Comparison of ENCODE assay signal across 10 mouse cellular contexts in genomic region chr13:5592556-5593061, GRCm38 (mm10).
DNase-seq lines count a peak whose midpoint lies in the region; ATAC-seq and TF ChIP-seq lines count a peak whose summit lies in the region.
"Had no signal": no experiment of that assay in that cellular context is flagged by ENCODE, and none has a peak within 500 bp of the region (broad histone marks: within the 10 kb centered on the region; RNA-seq: fewer than 3 reads in every experiment).

No protein-coding gene starts in this region.

- peak; percentile 6 for DNase-seq in embryo, embryonic 10 days (ENCODE audit: low spot score)
- no peak for DNase-seq in embryo, embryonic 9.5 days (ENCODE audit: extremely low spot score)
- no peak for DNase-seq in G1E (ENCODE audit: low spot score)
- DNase-seq in forebrain, embryonic 10.5 days (ENCODE audit: extremely low spot score, low spot score), result no peak
- DNase-seq in hindbrain, embryonic 10.5 days (ENCODE audit: low spot score), result no peak
- no peak for DNase-seq in adrenal gland, postnatal 25 days
- DNase-seq: adrenal gland, postnatal 10 days had no signal

- H3K27ac ChIP-seq in heart, embryonic 14.5 days (replicated peaks in 1 of 2; ENCODE audit: control insufficient read depth in 1 of 2, insufficient read depth in 1 of 2, low read depth in 2 of 2, low read length in 2 of 2), result peak overlapping the region; percentile 67 to 75
- H3K27ac ChIP-seq in lung, embryonic 16.5 days (ENCODE audit: low read length), result no peak overlapping the region
- H3K27ac ChIP-seq in forebrain, embryonic 10.5 days, result no peak overlapping the region
- H3K27ac ChIP-seq in hindbrain, embryonic 10.5 days, result no peak overlapping the region
- H3K27ac ChIP-seq: limb, embryonic 12.5 days had no signal

- peak overlapping the region; percentile 36 for H3K4me2 ChIP-seq in heart, embryonic 14.5 days (ENCODE audit: low read length)
- H3K4me2 ChIP-seq in lung, embryonic 16.5 days (ENCODE audit: low read depth, low read length), result no peak overlapping the region
- H3K4me2 ChIP-seq: limb, embryonic 12.5 days had no signal

- 1% methylated on average over 3 of the region's 3 CpGs for WGBS in heart, embryonic 14.5 days
- WGBS in lung, embryonic 16.5 days, result 32% methylated on average over 3 of the region's 3 CpGs
- WGBS in forebrain, embryonic 10.5 days, result 69% methylated on average over 3 of the region's 3 CpGs
- 63% methylated on average over 3 of the region's 3 CpGs for WGBS in hindbrain, embryonic 10.5 days

- peak; percentile 92 for ATAC-seq in G1E (ENCODE audit: extremely low read depth, insufficient number of reproducible peaks, low FRiP score, poor library complexity, severe bottlenecking)
- peak; percentile 72 for ATAC-seq in heart, embryonic 14.5 days (ENCODE audit: insufficient number of reproducible peaks, insufficient read depth, low FRiP score, low read depth)
- peak; percentile 98 for ATAC-seq in lung, embryonic 16.5 days (ENCODE audit: low read depth)

- TF ChIP-seq CTCF in G1E (IDR thresholded peaks at IDR 0.05; ENCODE audit: low read depth, low read length), result no peak

- no peak overlapping the region for H3K4me3 ChIP-seq in G1E (ENCODE audit: low read depth, low read length)
- H3K4me3 ChIP-seq in heart, embryonic 14.5 days (ENCODE audit: control insufficient read depth in 1 of 2, insufficient read depth in 1 of 2, low read depth in 1 of 2, low read length in 2 of 2), result no peak overlapping the region
- no peak overlapping the region for H3K4me3 ChIP-seq in lung, embryonic 16.5 days (ENCODE audit: low read length)
- no peak overlapping the region for H3K4me3 ChIP-seq in forebrain, embryonic 10.5 days
- H3K4me3 ChIP-seq in hindbrain, embryonic 10.5 days, result no peak overlapping the region
- H3K4me3 ChIP-seq: limb, embryonic 12.5 days had no signal

- H3K9ac ChIP-seq in heart, embryonic 14.5 days (ENCODE audit: low read length), result no peak overlapping the region
- H3K9ac ChIP-seq in lung, embryonic 16.5 days (ENCODE audit: low read length), result no peak overlapping the region
- H3K9ac ChIP-seq: limb, embryonic 12.5 days had no signal

- no peaks in the 10 kb centered on the region for H3K27me3 ChIP-seq in G1E (ENCODE audit: insufficient read depth, low read length)
- no peaks in the 10 kb centered on the region for H3K27me3 ChIP-seq in heart, embryonic 14.5 days (ENCODE audit: control insufficient read depth, insufficient read depth, low read length)
- H3K27me3 ChIP-seq in lung, embryonic 16.5 days (ENCODE audit: control insufficient read depth, insufficient read depth, low read depth, low read length), result no peaks in the 10 kb centered on the region
- no peaks in the 10 kb centered on the region for H3K27me3 ChIP-seq in forebrain, embryonic 10.5 days (ENCODE audit: poor library complexity, severe bottlenecking)
- no peaks in the 10 kb centered on the region for H3K27me3 ChIP-seq in hindbrain, embryonic 10.5 days (ENCODE audit: insufficient read depth, poor library complexity, severe bottlenecking)
- H3K27me3 ChIP-seq: limb, embryonic 12.5 days had no signal

- no peaks in the 10 kb centered on the region for H3K36me3 ChIP-seq in G1E (replicated peaks)
- H3K36me3 ChIP-seq in heart, embryonic 14.5 days (ENCODE audit: control insufficient read depth, insufficient read depth, low read length), result no peaks in the 10 kb centered on the region
- no peaks in the 10 kb centered on the region for H3K36me3 ChIP-seq in lung, embryonic 16.5 days (ENCODE audit: control insufficient read depth, insufficient read depth, low read length)
- H3K36me3 ChIP-seq in forebrain, embryonic 10.5 days (replicated peaks), result no peaks in the 10 kb centered on the region
- no peaks in the 10 kb centered on the region for H3K36me3 ChIP-seq in hindbrain, embryonic 10.5 days
- H3K36me3 ChIP-seq: limb, embryonic 12.5 days had no signal

- no peaks in the 10 kb centered on the region for H3K9me3 ChIP-seq in G1E (replicated peaks)
- no peaks in the 10 kb centered on the region for H3K9me3 ChIP-seq in heart, embryonic 14.5 days (ENCODE audit: control insufficient read depth, low read length)
- no peaks in the 10 kb centered on the region for H3K9me3 ChIP-seq in lung, embryonic 16.5 days (ENCODE audit: control insufficient read depth, low read length)
- H3K9me3 ChIP-seq in forebrain, embryonic 10.5 days, result no peaks in the 10 kb centered on the region
- no peaks in the 10 kb centered on the region for H3K9me3 ChIP-seq in hindbrain, embryonic 10.5 days
- H3K9me3 ChIP-seq: limb, embryonic 12.5 days had no signal

- H3K4me1 ChIP-seq in G1E (ENCODE audit: insufficient read depth, low read depth, low read length), result no peaks in the 10 kb centered on the region
- H3K4me1 ChIP-seq in heart, embryonic 14.5 days (ENCODE audit: control insufficient read depth in 2 of 2, insufficient read depth in 2 of 2, low read length in 2 of 2), result peaks cover 0 to 16% of the 10 kb centered on the region in 2 experiments; a peak in 3 of 4 replicates
- no peaks in the 10 kb centered on the region; the same call in 1 of the 2 replicates for H3K4me1 ChIP-seq in lung, embryonic 16.5 days (replicated peaks; ENCODE audit: control insufficient read depth, insufficient read depth, low read length)
- H3K4me1 ChIP-seq in forebrain, embryonic 10.5 days, result 0 out of 2 replicates have a peak, but pooled peaks cover 4% of the 10 kb centered on the region
- H3K4me1 ChIP-seq in hindbrain, embryonic 10.5 days (replicated peaks), result 0 out of 2 replicates have a peak, but pooled peaks cover 12% of the 10 kb centered on the region
- H3K4me1 ChIP-seq: limb, embryonic 12.5 days had no signal

Comparison
In these comparisons a context has a peak if more than half of its experiments do, and no peak if none do; other contexts are left out.
1. H3K27ac ChIP-seq: peak in heart, embryonic 14.5 days (2 of 2); none in lung, embryonic 16.5 days (single experiment), forebrain, embryonic 10.5 days (single experiment) and hindbrain, embryonic 10.5 days (single experiment).
2. Peak in every context shown above with its lines, with median percentiles within 50 percentile points of each other: ATAC-seq.